Mouse (Mus musculus): Measurements from ENCODE around the gene Nptx1.

GRCm38 (mm10) chr11:119586511-119586910, 39.0 kb upstream of the Nptx1 start:
- no peak for TF ChIP-seq CTCF (IDR thresholded peaks at IDR 0.05; ENCODE audit: borderline replicate concordance, control insufficient read depth, extremely low read depth, insufficient read depth, low read length, poor library complexity)
- no peak for TF ChIP-seq POLR2A (IDR thresholded peaks at IDR 0.05; ENCODE audit: control insufficient read depth, extremely low read depth, insufficient read depth, low read length, poor library complexity)
